Mouse (Mus musculus): ENCODE measurements around the gene Cdhr4. TPM values are rescaled to one million over a fixed set of nuclear protein-coding genes. Genes with fewer than 3 reads are reported as not detected.

The Cdhr4 gene
- polyA plus RNA-seq, 1 experiment, result 0.24 TPM

DNA sequence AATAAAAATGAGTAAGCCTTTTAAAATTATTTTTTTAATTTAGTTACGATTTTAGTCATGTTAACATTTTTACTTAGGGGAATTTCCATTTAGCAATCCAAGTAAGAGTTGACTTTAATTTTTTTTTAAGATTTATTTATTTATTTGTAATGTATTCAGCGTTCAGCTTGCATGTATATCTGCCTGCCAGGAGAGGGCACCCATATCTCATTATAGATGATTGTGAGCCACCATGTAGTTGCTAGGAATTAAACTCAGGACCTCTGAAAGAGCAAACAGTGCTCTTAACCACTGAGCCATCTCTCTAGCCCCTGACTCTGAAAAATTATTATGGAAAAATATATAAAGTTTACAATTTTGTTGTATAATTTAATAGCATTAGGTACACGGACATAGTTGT lies 34.3 kb downstream of the Cdhr4 start:
- TF ChIP-seq GATA1 (IDR thresholded peaks at IDR 0.05; ENCODE audit: low read length) (no peak), TAL1 (IDR thresholded peaks at IDR 0.05; ENCODE audit: low read length) (no peak)
- Histone ChIP-seq H3K27me3 (ENCODE audit: control insufficient read depth) (no peaks in the 10 kb centered on the region), H3K9me3 (ENCODE audit: control insufficient read depth, low read length) (peaks cover 4% of the 10 kb centered on the region), H3K4me3 (replicated peaks) (no peak overlapping the region), H3K4me1 (ENCODE audit: control insufficient read depth) (peaks cover 6% of the 10 kb centered on the region), H3K36me3 (ENCODE audit: control insufficient read depth) (peaks cover 92% of the 10 kb centered on the region)

DNA sequence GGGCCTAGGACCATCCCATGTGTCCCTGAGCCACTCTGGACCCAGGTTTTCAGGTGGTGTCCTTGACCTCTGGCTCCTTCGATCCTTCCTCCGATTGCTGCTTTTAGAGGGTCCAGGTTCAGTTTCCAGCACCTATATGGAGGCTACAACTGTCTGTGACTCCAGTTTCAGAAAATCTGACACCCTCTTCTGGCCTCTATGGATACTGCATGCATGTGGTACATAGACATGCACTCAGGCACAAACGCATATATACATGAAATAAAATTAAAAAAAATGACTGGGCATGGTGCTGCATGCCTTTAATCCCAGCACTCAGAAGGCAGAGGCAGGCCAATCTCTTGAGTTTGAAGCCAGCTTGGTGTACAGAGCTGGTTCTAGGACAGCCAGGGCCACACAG lies 35.6 kb downstream of the Cdhr4 start:
- H3K4me1 ChIP-seq (ENCODE audit: control insufficient read depth), result peaks cover 4% of the 10 kb centered on the region
- no peak for TF ChIP-seq TAL1 (IDR thresholded peaks at IDR 0.05; ENCODE audit: low read length)
- TF ChIP-seq GATA1 (IDR thresholded peaks at IDR 0.05; ENCODE audit: low read length), result no peak
- H3K27me3 ChIP-seq (ENCODE audit: control insufficient read depth), result no peaks in the 10 kb centered on the region
- H3K4me3 ChIP-seq (replicated peaks), result no peak overlapping the region
- peaks cover 4% of the 10 kb centered on the region for H3K9me3 ChIP-seq (ENCODE audit: control insufficient read depth, low read length)
- peaks cover 95% of the 10 kb centered on the region for H3K36me3 ChIP-seq (ENCODE audit: control insufficient read depth)

DNA sequence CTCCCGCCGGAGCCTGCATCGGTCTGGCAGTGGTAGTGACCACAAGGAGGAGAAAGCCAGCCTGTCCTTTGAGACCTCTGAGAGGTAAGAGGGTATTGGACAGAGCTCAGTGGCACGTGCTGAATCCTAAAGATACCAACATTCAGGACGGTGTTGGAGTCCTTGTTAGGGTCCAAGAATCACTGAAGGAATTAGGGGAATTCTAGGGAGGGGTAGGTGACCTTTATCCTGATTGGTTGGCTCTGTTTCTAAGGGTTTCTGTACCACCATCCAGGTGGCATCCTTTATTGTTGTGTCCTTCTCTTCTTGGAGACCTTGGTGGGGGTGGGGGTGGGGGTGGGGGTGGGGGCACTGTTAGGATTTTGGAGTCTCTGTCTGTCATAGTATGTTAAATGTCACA lies 39.8 kb downstream of the Cdhr4 start:
- peaks cover 11% of the 10 kb centered on the region for H3K4me1 ChIP-seq (ENCODE audit: control insufficient read depth)
- TF ChIP-seq GATA1 (IDR thresholded peaks at IDR 0.05; ENCODE audit: low read length), result no peak
- no peak for TF ChIP-seq TAL1 (IDR thresholded peaks at IDR 0.05; ENCODE audit: low read length)
- H3K27me3 ChIP-seq (ENCODE audit: control insufficient read depth), result no peaks in the 10 kb centered on the region
- H3K9me3 ChIP-seq (ENCODE audit: control insufficient read depth, low read length), result peaks cover 4% of the 10 kb centered on the region
- peaks cover 96% of the 10 kb centered on the region for H3K36me3 ChIP-seq (ENCODE audit: control insufficient read depth)
- H3K4me3 ChIP-seq (replicated peaks), result no peak overlapping the region

DNA sequence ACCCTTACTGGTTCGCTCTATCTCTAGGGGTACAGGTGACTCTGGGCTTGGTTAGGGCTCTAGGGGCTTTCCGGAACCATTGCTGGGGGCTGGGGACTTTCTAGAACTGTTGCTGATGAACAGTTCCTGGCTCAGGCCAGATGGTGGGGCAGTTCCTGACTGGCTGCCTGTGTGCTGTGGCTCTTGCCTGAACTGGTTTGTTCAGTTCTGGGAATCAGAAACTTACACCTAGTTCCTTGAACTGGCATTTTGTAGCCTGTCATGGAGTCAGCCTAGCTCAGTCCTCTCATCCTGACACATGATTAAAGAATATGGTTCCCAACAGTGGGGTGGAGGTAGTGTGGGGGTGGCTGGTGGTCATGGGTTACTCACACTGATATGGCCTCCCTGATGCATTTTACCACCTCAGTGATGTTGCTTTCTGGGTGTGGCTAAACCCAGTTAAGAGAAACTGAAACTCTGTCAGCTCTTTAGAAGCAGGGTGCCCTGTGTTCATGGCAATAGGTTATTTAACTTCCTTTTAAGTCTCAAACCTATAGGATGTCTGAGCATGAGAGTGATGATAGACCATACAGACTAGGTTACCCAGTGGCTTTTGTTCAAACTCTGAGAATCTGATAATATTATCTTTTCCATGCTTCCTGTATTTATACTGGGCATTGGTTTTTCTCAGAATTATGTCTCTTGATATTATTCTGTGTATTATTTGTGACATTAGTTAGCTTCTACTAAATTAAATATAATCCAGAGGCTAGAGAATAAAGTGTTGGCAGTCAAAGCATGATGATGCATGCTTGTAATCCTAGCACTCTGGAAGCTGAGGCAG lies 43.2 kb downstream of the Cdhr4 start:
- Histone ChIP-seq H3K4me1 (ENCODE audit: control insufficient read depth) (peaks cover 12% of the 10 kb centered on the region), H3K27me3 (ENCODE audit: control insufficient read depth) (no peaks in the 10 kb centered on the region), H3K9me3 (ENCODE audit: control insufficient read depth, low read length) (no peaks in the 10 kb centered on the region), H3K4me3 (replicated peaks) (no peak overlapping the region), H3K36me3 (ENCODE audit: control insufficient read depth) (peaks cover 94% of the 10 kb centered on the region)
- no peak for TF ChIP-seq TAL1 (IDR thresholded peaks at IDR 0.05; ENCODE audit: low read length)
- TF ChIP-seq GATA1 (IDR thresholded peaks at IDR 0.05; ENCODE audit: low read length), result no peak

DNA sequence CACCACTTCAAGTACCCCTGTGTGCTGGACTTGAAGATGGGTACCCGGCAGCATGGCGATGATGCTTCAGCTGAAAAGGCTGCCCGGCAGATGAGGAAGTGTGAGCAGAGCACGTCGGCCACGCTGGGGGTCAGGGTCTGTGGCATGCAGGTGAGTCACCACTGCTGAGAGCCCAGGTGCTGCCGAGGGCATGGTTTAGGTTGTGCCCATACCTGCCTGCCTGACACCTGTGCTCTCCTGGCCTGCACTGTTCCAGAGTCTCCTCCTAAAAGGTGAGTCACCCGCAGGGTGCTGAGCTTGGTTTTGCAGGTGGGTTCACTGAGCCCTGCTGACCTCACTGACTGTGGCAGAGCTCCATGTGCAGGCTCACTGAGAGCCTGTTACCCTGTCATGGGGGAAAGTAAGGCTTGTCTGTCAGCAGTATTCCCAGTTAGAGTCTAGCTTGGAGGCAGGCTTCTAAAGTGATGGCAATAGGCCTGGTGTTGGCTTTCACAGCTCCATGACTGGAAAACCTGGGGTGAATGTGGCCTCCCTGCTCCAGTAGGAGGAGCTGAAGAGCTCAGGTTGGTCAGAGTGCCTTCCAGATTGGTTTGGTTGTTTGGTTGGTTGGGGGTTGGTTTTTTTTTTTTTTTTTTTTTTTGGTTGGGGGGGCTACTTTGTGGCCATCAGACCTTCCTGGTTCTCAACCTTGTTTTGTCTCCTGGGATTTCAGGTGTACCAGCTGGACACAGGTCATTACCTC lies 52.6 kb downstream of the Cdhr4 start:
- no peak overlapping the region for H3K4me3 ChIP-seq (replicated peaks)
- H3K36me3 ChIP-seq (ENCODE audit: control insufficient read depth), result peaks cover 83% of the 10 kb centered on the region
- TF ChIP-seq TAL1 (IDR thresholded peaks at IDR 0.05; ENCODE audit: low read length) (no peak), GATA1 (IDR thresholded peaks at IDR 0.05; ENCODE audit: low read length) (no peak)
- no peaks in the 10 kb centered on the region for H3K27me3 ChIP-seq (ENCODE audit: control insufficient read depth)
- H3K4me1 ChIP-seq (ENCODE audit: control insufficient read depth), result peaks cover 46% of the 10 kb centered on the region
- no peaks in the 10 kb centered on the region for H3K9me3 ChIP-seq (ENCODE audit: control insufficient read depth, low read length)

DNA sequence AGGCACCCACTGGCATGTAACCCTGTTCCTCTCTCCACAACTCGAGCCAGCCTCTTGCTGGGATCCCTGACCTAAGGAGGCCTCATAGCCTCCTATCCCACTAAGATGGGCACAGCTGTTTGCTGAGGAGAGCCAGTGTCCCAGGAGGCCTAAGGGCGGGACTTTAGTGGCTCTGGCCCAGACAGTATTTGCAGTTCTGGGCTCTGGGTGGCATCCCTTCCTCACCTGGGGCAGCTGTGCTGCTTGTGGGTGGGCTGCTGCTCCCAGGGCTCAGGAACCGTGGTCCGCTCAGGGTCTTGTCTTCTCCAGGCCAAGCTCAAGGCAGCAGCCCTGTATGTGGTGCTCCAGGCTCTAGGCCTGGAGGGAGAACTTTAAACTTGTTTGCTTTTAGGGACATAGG lies 54.3 kb downstream of the Cdhr4 start:
- no peak overlapping the region for H3K4me3 ChIP-seq (replicated peaks)

DNA sequence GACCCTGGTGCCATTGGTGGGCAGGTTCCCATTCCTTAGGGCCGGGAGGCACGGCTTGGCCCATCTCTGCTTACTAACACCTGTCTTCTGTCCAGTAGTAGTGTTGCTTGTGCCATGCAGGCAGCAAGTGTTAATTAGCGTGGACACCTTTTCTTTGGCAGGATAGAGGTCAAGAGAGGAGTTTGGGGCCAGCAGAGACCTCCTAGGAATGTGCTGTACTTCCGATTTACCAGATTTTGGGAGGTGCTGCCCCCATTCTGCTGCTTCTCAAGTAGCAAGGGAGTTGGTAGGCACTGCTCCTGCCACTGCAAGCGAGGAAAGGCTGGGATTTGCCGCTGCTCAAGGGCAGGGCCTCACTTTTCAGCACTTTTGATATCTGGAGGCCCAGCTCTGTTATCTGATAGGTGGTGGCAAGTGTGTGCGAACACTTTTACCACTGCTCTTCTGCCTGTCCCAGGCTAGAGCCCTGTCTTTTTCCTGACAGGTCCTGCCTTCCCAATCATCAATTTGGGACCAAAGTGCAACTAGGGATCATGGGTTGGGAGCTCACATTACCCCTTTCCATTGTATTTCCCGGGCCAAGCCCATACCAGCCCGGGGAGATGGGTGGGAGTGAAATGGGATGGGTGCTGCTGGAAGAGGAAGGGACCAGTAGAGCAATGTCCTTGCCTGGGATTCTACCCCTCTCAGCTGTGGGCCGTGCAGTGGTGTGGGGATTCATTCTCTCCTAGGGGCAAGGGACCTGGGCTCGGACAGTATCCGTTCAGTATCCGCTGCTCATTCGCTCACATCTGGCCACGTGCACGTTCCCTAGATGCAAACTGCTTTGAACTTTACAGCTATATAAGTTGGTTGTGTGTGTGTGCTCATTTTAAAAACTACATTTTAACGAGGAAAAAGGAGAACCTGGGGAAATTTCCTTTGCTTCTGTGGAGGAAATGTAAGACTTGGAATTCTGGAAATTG lies 55.6 kb downstream of the Cdhr4 start:
- peak overlapping the region; percentile 73 for H3K4me3 ChIP-seq (replicated peaks)
- H3K27me3 ChIP-seq (ENCODE audit: control insufficient read depth), result no peaks in the 10 kb centered on the region
- peaks cover 74% of the 10 kb centered on the region for H3K4me1 ChIP-seq (ENCODE audit: control insufficient read depth)
- H3K9me3 ChIP-seq (ENCODE audit: control insufficient read depth, low read length), result no peaks in the 10 kb centered on the region
- peaks cover 84% of the 10 kb centered on the region for H3K36me3 ChIP-seq (ENCODE audit: control insufficient read depth)
- TF ChIP-seq GATA1 (IDR thresholded peaks at IDR 0.05; ENCODE audit: low read length) (peak; percentile 84), TAL1 (IDR thresholded peaks at IDR 0.05; ENCODE audit: low read length) (no peak)

More for the DNA sequence above, 54.3 kb downstream of the Cdhr4 start:
- peaks cover 84% of the 10 kb centered on the region for H3K36me3 ChIP-seq (ENCODE audit: control insufficient read depth)
- no peaks in the 10 kb centered on the region for H3K9me3 ChIP-seq (ENCODE audit: control insufficient read depth, low read length)
- H3K4me1 ChIP-seq (ENCODE audit: control insufficient read depth), result peaks cover 61% of the 10 kb centered on the region
- TF ChIP-seq TAL1 (IDR thresholded peaks at IDR 0.05; ENCODE audit: low read length), result no peak
- TF ChIP-seq GATA1 (IDR thresholded peaks at IDR 0.05; ENCODE audit: low read length), result no peak
- no peaks in the 10 kb centered on the region for H3K27me3 ChIP-seq (ENCODE audit: control insufficient read depth)

DNA sequence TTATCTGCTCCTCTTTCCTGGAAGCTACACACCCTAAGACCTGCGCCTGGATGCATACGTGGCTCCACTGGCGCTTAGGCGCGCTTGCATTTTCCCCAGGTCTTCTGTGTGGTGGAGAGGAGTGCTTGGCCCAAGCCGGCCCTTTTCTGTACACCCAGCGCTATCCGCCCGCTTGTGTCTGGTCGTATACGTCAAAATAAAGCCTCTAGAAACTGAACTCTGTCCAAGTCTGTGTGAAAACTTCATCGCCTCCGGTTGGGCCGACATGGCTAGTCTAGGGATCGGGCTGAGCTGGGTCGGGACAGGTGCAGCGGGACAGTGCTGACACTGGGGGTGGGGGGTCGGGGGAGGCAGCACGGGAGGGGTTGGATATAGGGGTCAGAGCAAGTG lies 56.3 kb downstream of the Cdhr4 start:
- Histone ChIP-seq H3K27me3 (ENCODE audit: control insufficient read depth) (no peaks in the 10 kb centered on the region), H3K4me3 (replicated peaks) (peak overlapping the region; percentile 73), H3K4me1 (ENCODE audit: control insufficient read depth) (peaks cover 81% of the 10 kb centered on the region), H3K9me3 (ENCODE audit: control insufficient read depth, low read length) (no peaks in the 10 kb centered on the region), H3K36me3 (ENCODE audit: control insufficient read depth) (peaks cover 84% of the 10 kb centered on the region)
- TF ChIP-seq TAL1 (IDR thresholded peaks at IDR 0.05; ENCODE audit: low read length) (no peak), GATA1 (IDR thresholded peaks at IDR 0.05; ENCODE audit: low read length) (no peak)
